28 mouse cellular contexts compared by ENCODE assay signal in genomic region chr10:97018641-97019040, GRCm38 (mm10).
DNase-seq lines count a peak whose midpoint lies in the region; ATAC-seq and TF ChIP-seq lines count a peak whose summit lies in the region.
"Had no signal": no experiment of that assay in that cellular context is flagged by ENCODE, and none has a peak within 500 bp of the region (broad histone marks: within the 10 kb centered on the region; RNA-seq: fewer than 3 reads in every experiment).

No protein-coding gene starts in this region.

- no peaks in the 10 kb centered on the region for H3K9me3 ChIP-seq in heart, postnatal 0 days (replicated peaks; ENCODE audit: control insufficient read depth, low read length)
- no peaks in the 10 kb centered on the region for H3K9me3 ChIP-seq in heart, embryonic 12.5 days (replicated peaks)
- H3K9me3 ChIP-seq: forebrain, embryonic 15.5 days; heart, embryonic 15.5 days had no signal

- no peak overlapping the region for H3K9ac ChIP-seq in heart, postnatal 0 days (replicated peaks; ENCODE audit: low read depth, low read length)
- no peak overlapping the region for H3K9ac ChIP-seq in heart, embryonic 12.5 days
- H3K9ac ChIP-seq: forebrain, embryonic 15.5 days; heart, embryonic 15.5 days; hindbrain, embryonic 14.5 days had no signal

- no peak for TF ChIP-seq EP300 in heart, postnatal 0 days (IDR thresholded peaks at IDR 0.05; ENCODE audit: low read depth)

- H3K27me3 ChIP-seq in heart, postnatal 0 days (ENCODE audit: control insufficient read depth, insufficient read depth, low read length), result no peaks in the 10 kb centered on the region
- no peaks in the 10 kb centered on the region for H3K27me3 ChIP-seq in heart, embryonic 12.5 days (replicated peaks)
- H3K27me3 ChIP-seq: CH12.LX; forebrain, embryonic 15.5 days; heart, embryonic 15.5 days had no signal

- H3K27ac ChIP-seq in heart, postnatal 0 days (ENCODE audit: low read depth), result no peak overlapping the region
- no peak overlapping the region for H3K27ac ChIP-seq in heart, embryonic 12.5 days (ENCODE audit: poor library complexity, severe bottlenecking)
- H3K27ac ChIP-seq: forebrain, embryonic 15.5 days; gastrocnemius, adult 2 months; heart, embryonic 15.5 days; hindbrain, embryonic 14.5 days; hindbrain, postnatal 0 days had no signal

- 57% methylated on average over 3 of the region's 3 CpGs for WGBS in heart, postnatal 0 days
- 59% methylated on average over 3 of the region's 3 CpGs for WGBS in heart, embryonic 12.5 days

- no peak overlapping the region for H3K4me3 ChIP-seq in heart, postnatal 0 days (ENCODE audit: low read depth, low read length)
- H3K4me3 ChIP-seq in heart, embryonic 12.5 days, result no peak overlapping the region
- H3K4me3 ChIP-seq: forebrain, embryonic 15.5 days; gastrocnemius, adult 2 months; heart, embryonic 15.5 days had no signal

- no peaks in the 10 kb centered on the region for H3K4me1 ChIP-seq in heart, postnatal 0 days (ENCODE audit: control insufficient read depth, insufficient read depth)
- H3K4me1 ChIP-seq in heart, embryonic 12.5 days (replicated peaks), result no peaks in the 10 kb centered on the region
- H3K4me1 ChIP-seq: forebrain, embryonic 15.5 days; heart, embryonic 15.5 days had no signal

- H3K36me3 ChIP-seq in heart, postnatal 0 days (replicated peaks; ENCODE audit: control insufficient read depth, insufficient read depth, low read length), result no peaks in the 10 kb centered on the region
- no peaks in the 10 kb centered on the region for H3K36me3 ChIP-seq in heart, embryonic 12.5 days
- H3K36me3 ChIP-seq: forebrain, embryonic 15.5 days; G1E; heart, embryonic 15.5 days had no signal

- peak; percentile 18 for DNase-seq in cerebellum, adult 8-10 months
- DNase-seq in cerebellum, postnatal 14 days, result no peak
- peak; percentile 5 for DNase-seq in heart, postnatal 0 days (ENCODE audit: low spot score)
- DNase-seq in adipocyte (ENCODE audit: low spot score), result peak; percentile 5
- DNase-seq in kidney, postnatal 10 days, result no peak
- DNase-seq in embryo, embryonic 11 days, result no peak
- DNase-seq: adrenal gland, postnatal 10 days; adrenal gland, postnatal 36 days; B cell, adult 2 months; cerebellum, adult 11 months; cerebellum, adult 9-11 months; gastrocnemius, adult 2 months; gastrocnemius, postnatal 14 days; heart, adult 11 months; heart, postnatal 14 days; heart, postnatal 4 days; kidney, adult 18-20 months had no signal

- H3K4me2 ChIP-seq in heart, postnatal 0 days (ENCODE audit: low read depth, low read length), result no peak overlapping the region
- no peak overlapping the region for H3K4me2 ChIP-seq in heart, embryonic 12.5 days
- H3K4me2 ChIP-seq: forebrain, embryonic 15.5 days; heart, embryonic 11.5 days; heart, embryonic 15.5 days; hindbrain, embryonic 14.5 days had no signal

- TF ChIP-seq CTCF in heart, postnatal 0 days (IDR thresholded peaks at IDR 0.05; ENCODE audit: low read depth), result no peak

- ATAC-seq in heart, postnatal 0 days (ENCODE audit: insufficient read depth, low read depth), result no peak
- no peak for ATAC-seq in heart, embryonic 12.5 days (ENCODE audit: insufficient number of reproducible peaks, low FRiP score)
- ATAC-seq: activated CD4-positive, CD25-positive, alpha-beta regulatory T cell, adult 4 months; forebrain, embryonic 15.5 days; hindbrain, postnatal 0 days; inflammation-experienced regulatory T-cells, adult 6 months; intestine, embryonic 16.5 days had no signal

Comparison
In these comparisons a context has a peak if more than half of its experiments do, and no peak if none do; other contexts are left out.
1. DNase-seq: peak in cerebellum, adult 8-10 months (single experiment), heart, postnatal 0 days (single experiment) and adipocyte (single experiment); none in cerebellum, postnatal 14 days (0 of 2), kidney, postnatal 10 days (single experiment) and embryo, embryonic 11 days (single experiment).